Mouse (Mus musculus): ENCODE data around the gene Actg2. TPM values are rescaled to one million over a fixed set of nuclear protein-coding genes. Genes with fewer than 3 reads are reported as not detected.

Gene Actg2
- polyA plus RNA-seq, 1 experiment from 2014 or later, result 24.2 TPM

- Histone ChIP-seq H3K27ac (ENCODE audit: low read length) (no peak overlapping the region), H3K9me3 (replicated peaks; ENCODE audit: control insufficient read depth, low read length) (no peaks in the 10 kb centered on the region), H3K36me3 (ENCODE audit: control insufficient read depth, insufficient read depth) (peaks cover 21% of the 10 kb centered on the region), H3K4me3 (ENCODE audit: low read length) (no peak overlapping the region), H3K4me2 (ENCODE audit: low read depth, low read length) (no peak overlapping the region), H3K4me1 (ENCODE audit: control insufficient read depth, insufficient read depth, low read length) (0 out of 2 replicates have a peak, but pooled peaks cover 2% of the 10 kb centered on the region), H3K27me3 (ENCODE audit: control insufficient read depth, insufficient read depth, low read length) (no peaks in the 10 kb centered on the region), H3K9ac (ENCODE audit: low read length) (no peak overlapping the region)
- 80% methylated on average over 2 of the region's 2 CpGs for WGBS
- ATAC-seq (replicated peaks; ENCODE audit: extremely low read depth, insufficient read depth, low FRiP score), result no peak
These were observed 56.9 kb downstream of the Actg2 start for GRCm38 (mm10) chr6:83479193-83479592.

- Histone ChIP-seq H3K4me2 (ENCODE audit: low read depth, low read length) (no peak overlapping the region), H3K36me3 (ENCODE audit: control insufficient read depth, insufficient read depth) (peaks cover 21% of the 10 kb centered on the region), H3K4me3 (ENCODE audit: low read length) (no peak overlapping the region), H3K27ac (ENCODE audit: low read length) (no peak overlapping the region), H3K27me3 (ENCODE audit: control insufficient read depth, insufficient read depth, low read length) (no peaks in the 10 kb centered on the region), H3K9ac (ENCODE audit: low read length) (no peak overlapping the region), H3K9me3 (replicated peaks; ENCODE audit: control insufficient read depth, low read length) (no peaks in the 10 kb centered on the region), H3K4me1 (ENCODE audit: control insufficient read depth, insufficient read depth, low read length) (0 out of 2 replicates have a peak, but pooled peaks cover 2% of the 10 kb centered on the region)
- ATAC-seq (replicated peaks; ENCODE audit: extremely low read depth, insufficient read depth, low FRiP score), result no peak
- WGBS, result 92% methylated on average over 7 of the region's 7 CpGs
These were observed 57.4 kb downstream of the Actg2 start for GRCm38 (mm10) chr6:83478628-83479027.

- WGBS, result 68% methylated on average over 4 of the region's 4 CpGs
- no peak for ATAC-seq (replicated peaks; ENCODE audit: extremely low read depth, insufficient read depth, low FRiP score)
- Histone ChIP-seq H3K27me3 (ENCODE audit: control insufficient read depth, insufficient read depth, low read length) (no peaks in the 10 kb centered on the region), H3K9ac (ENCODE audit: low read length) (no peak overlapping the region), H3K9me3 (replicated peaks; ENCODE audit: control insufficient read depth, low read length) (no peaks in the 10 kb centered on the region), H3K27ac (ENCODE audit: low read length) (no peak overlapping the region), H3K4me2 (ENCODE audit: low read depth, low read length) (no peak overlapping the region), H3K4me1 (ENCODE audit: control insufficient read depth, insufficient read depth, low read length) (0 out of 2 replicates have a peak, but pooled peaks cover 2% of the 10 kb centered on the region), H3K4me3 (ENCODE audit: low read length) (no peak overlapping the region), H3K36me3 (ENCODE audit: control insufficient read depth, insufficient read depth) (peaks cover 21% of the 10 kb centered on the region)
These were observed 57.8 kb downstream of the Actg2 start for GRCm38 (mm10) chr6:83478217-83478616.

- Histone ChIP-seq H3K9me3 (replicated peaks; ENCODE audit: control insufficient read depth, low read length) (no peaks in the 10 kb centered on the region), H3K27me3 (ENCODE audit: control insufficient read depth, insufficient read depth, low read length) (no peaks in the 10 kb centered on the region), H3K27ac (ENCODE audit: low read length) (no peak overlapping the region), H3K36me3 (ENCODE audit: control insufficient read depth, insufficient read depth) (peaks cover 8% of the 10 kb centered on the region; the same call in 1 of the 2 replicates), H3K9ac (ENCODE audit: low read length) (no peak overlapping the region), H3K4me3 (ENCODE audit: low read length) (no peak overlapping the region), H3K4me2 (ENCODE audit: low read depth, low read length) (no peak overlapping the region), H3K4me1 (ENCODE audit: control insufficient read depth, insufficient read depth, low read length) (0 out of 2 replicates have a peak, but pooled peaks cover 2% of the 10 kb centered on the region)
- 64% methylated on average over 7 of the region's 7 CpGs for WGBS
- ATAC-seq (replicated peaks; ENCODE audit: extremely low read depth, insufficient read depth, low FRiP score), result no peak
These were observed 60.6 kb downstream of the Actg2 start for GRCm38 (mm10) chr6:83475431-83475830.

- no peaks in the 10 kb centered on the region for H3K36me3 ChIP-seq (ENCODE audit: control insufficient read depth, insufficient read depth)
- no peak overlapping the region for H3K27ac ChIP-seq (ENCODE audit: low read length)
- H3K9ac ChIP-seq (ENCODE audit: low read length), result no peak overlapping the region
- no peak overlapping the region for H3K4me2 ChIP-seq (ENCODE audit: low read depth, low read length)
- H3K4me3 ChIP-seq (ENCODE audit: low read length), result no peak overlapping the region
- no peaks in the 10 kb centered on the region for H3K9me3 ChIP-seq (replicated peaks; ENCODE audit: control insufficient read depth, low read length)
- no peak for ATAC-seq (replicated peaks; ENCODE audit: extremely low read depth, insufficient read depth, low FRiP score)
- H3K4me1 ChIP-seq (ENCODE audit: control insufficient read depth, insufficient read depth, low read length), result 0 out of 2 replicates have a peak, but pooled peaks cover 2% of the 10 kb centered on the region
- WGBS, result 68% methylated on average over 9 of the region's 9 CpGs
- H3K27me3 ChIP-seq (ENCODE audit: control insufficient read depth, insufficient read depth, low read length), result no peaks in the 10 kb centered on the region
These were observed 62.8 kb downstream of the Actg2 start for GRCm38 (mm10) chr6:83473240-83473639.

GRCm38 (mm10) chr6:83471739-83472138 lies 64.3 kb downstream of the Actg2 start:
- ATAC-seq (replicated peaks; ENCODE audit: extremely low read depth, insufficient read depth, low FRiP score), result no peak
- Histone ChIP-seq H3K4me1 (ENCODE audit: control insufficient read depth, insufficient read depth, low read length) (0 out of 2 replicates have a peak, but pooled peaks cover 2% of the 10 kb centered on the region), H3K9me3 (replicated peaks; ENCODE audit: control insufficient read depth, low read length) (no peaks in the 10 kb centered on the region), H3K27me3 (ENCODE audit: control insufficient read depth, insufficient read depth, low read length) (no peaks in the 10 kb centered on the region), H3K4me3 (ENCODE audit: low read length) (no peak overlapping the region), H3K4me2 (ENCODE audit: low read depth, low read length) (no peak overlapping the region), H3K9ac (ENCODE audit: low read length) (no peak overlapping the region), H3K36me3 (ENCODE audit: control insufficient read depth, insufficient read depth) (no peaks in the 10 kb centered on the region), H3K27ac (ENCODE audit: low read length) (no peak overlapping the region)
- WGBS, result 79% methylated on average over 7 of the region's 7 CpGs

GRCm38 (mm10) chr6:83464011-83464410 lies 72.1 kb downstream of the Actg2 start:
- H3K9ac ChIP-seq (ENCODE audit: low read length), result no peak overlapping the region
- H3K27ac ChIP-seq (ENCODE audit: low read length), result no peak overlapping the region
- H3K9me3 ChIP-seq (replicated peaks; ENCODE audit: control insufficient read depth, low read length), result peaks cover 3% of the 10 kb centered on the region; the same call in 1 of the 2 replicates
- H3K4me3 ChIP-seq (ENCODE audit: low read length), result no peak overlapping the region
- no peak for ATAC-seq (replicated peaks; ENCODE audit: extremely low read depth, insufficient read depth, low FRiP score)
- no peak overlapping the region for H3K4me2 ChIP-seq (ENCODE audit: low read depth, low read length)
- H3K27me3 ChIP-seq (ENCODE audit: control insufficient read depth, insufficient read depth, low read length), result no peaks in the 10 kb centered on the region
- H3K36me3 ChIP-seq (ENCODE audit: control insufficient read depth, insufficient read depth), result no peaks in the 10 kb centered on the region
- H3K4me1 ChIP-seq (ENCODE audit: control insufficient read depth, insufficient read depth, low read length), result 0 out of 2 replicates have a peak, but pooled peaks cover 3% of the 10 kb centered on the region

Other genes with a start within 250 kb of the Actg2 start
- gene Mthfd2, start 210.4 kb downstream of the Actg2 start, polyA plus RNA-seq (2015; fragmentation: Nextera tagmentation; extraction: Ambion mirVana), result 26.9 and 28.3 TPM in 2 replicates
- 35.4 and 35.8 TPM in 2 replicates for gene Mob1a, start 210.2 kb downstream of the Actg2 start, polyA plus RNA-seq (2015; fragmentation: Nextera tagmentation; extraction: Ambion mirVana)
- gene Bola3, start 187.1 kb downstream of the Actg2 start, polyA plus RNA-seq (2015; fragmentation: Nextera tagmentation; extraction: Ambion mirVana), result 259 and 264 TPM in 2 replicates
- 29.0 and 29.3 TPM in 2 replicates for gene Tet3, start 77.2 kb downstream of the Actg2 start, polyA plus RNA-seq (2015; fragmentation: Nextera tagmentation; extraction: Ambion mirVana)
- 57.6 and 58.2 TPM in 2 replicates for gene Dguok, start 29.3 kb downstream of the Actg2 start, polyA plus RNA-seq (2015; fragmentation: Nextera tagmentation; extraction: Ambion mirVana)
- gene Stambp, start 36.5 kb upstream of the Actg2 start, polyA plus RNA-seq (2015; fragmentation: Nextera tagmentation; extraction: Ambion mirVana), result 24.4 and 26.6 TPM in 2 replicates
- gene Clec4f, start 119.9 kb upstream of the Actg2 start, polyA plus RNA-seq (2015; fragmentation: Nextera tagmentation; extraction: Ambion mirVana), result 0.20 and 0.87 TPM in 2 replicates
- gene Cd207, start 141.6 kb upstream of the Actg2 start, polyA plus RNA-seq (2015; fragmentation: Nextera tagmentation; extraction: Ambion mirVana), result 0.41 and 0.42 TPM in 2 replicates
- gene Vax2, start 175.0 kb upstream of the Actg2 start, polyA plus RNA-seq (2015; fragmentation: Nextera tagmentation; extraction: Ambion mirVana), result not detected in 2 replicates
- 0.09 and 0.32 TPM in 2 replicates for gene Atp6v1b1, start 206.7 kb upstream of the Actg2 start, polyA plus RNA-seq (2015; fragmentation: Nextera tagmentation; extraction: Ambion mirVana)
- not detected in 2 replicates for gene Ankrd53, start 226.4 kb upstream of the Actg2 start, polyA plus RNA-seq (2015; fragmentation: Nextera tagmentation; extraction: Ambion mirVana)
- gene Tex261, start 239.5 kb upstream of the Actg2 start, polyA plus RNA-seq (2015; fragmentation: Nextera tagmentation; extraction: Ambion mirVana), result 89.9 and 108 TPM in 2 replicates